Mouse (Mus musculus) urinary bladder, postnatal 25 days (tissue): ENCODE measurements around the gene Socs3.

Source experiments
- DNase-seq: peaks from one replicate; pipeline ENCODE4 v3.0.0; 2022; ENCODE audit warnings: low spot score

The Socs3 gene

DNA sequence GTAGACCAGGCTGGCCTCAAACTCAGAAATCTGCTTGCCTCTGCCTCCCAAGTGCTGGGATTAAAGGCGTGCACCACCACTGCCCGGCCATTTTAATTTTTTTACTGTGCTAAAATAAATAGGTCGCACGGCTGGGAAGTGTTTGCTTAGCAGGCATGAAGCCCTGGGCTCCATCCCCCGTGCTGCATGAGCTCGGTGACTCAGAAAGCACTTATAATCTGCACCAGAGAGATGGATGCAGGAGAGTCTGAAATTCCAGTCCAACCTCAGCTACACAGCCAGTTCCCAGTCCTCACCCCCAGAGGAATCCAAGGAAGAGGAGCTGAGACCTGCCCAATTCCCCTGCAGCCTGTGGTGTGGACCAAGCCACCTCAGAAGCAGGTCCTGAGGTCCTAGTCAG, 45.4 kb downstream of the Socs3 start:
- no peak for DNase-seq

- no peak for DNase-seq
Observed at GRCm38 (mm10) chr11:117923279-117923678, 46.6 kb downstream of the Socs3 start.

DNA sequence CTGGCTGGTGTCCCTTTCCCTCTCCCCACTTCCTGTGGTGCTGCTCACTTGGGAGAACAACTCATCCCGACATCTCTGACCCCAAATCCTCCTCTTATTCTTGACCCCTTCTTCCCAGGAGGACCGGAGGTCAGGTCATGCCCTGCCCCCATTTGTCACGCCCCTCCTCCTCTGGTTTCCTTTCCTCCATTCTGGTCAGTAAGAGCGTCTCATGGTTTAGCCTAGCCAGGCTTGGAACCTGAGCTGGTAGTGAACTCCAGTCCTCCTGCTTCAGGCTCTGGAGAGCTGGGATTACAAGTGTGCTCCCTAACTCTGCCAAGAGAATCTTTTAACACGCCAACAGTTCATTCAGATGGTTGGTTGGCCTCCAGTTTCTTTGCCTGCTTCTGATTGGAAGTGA, 50.6 kb downstream of the Socs3 start:
- DNase-seq = no peak

GRCm38 (mm10) chr11:117918541-117918940, 51.3 kb downstream of the Socs3 start:
- DNase-seq = no peak
